In the genomic region with DNA sequence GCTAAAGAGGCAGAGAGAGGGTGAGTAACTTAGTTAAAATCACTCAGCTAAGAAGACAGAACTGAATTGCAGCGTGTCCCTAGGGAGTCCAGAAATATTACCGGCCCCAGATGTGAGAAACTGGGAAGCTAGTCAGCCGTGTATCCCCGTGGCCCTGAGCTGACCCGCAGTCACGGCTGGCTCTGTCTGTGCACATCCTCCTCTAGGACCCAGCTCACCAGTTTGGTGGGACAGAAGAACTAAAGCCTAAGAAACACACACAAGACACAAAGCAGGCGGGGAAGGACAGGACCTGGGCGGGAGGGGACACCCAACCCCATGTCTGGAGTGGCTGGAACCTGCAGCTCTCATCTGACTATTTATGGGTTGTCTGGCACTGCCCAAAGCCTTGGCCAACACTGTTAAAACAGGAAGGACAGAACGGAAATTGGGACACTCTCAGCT, we compare ENCODE assay signal across 9 mouse cellular contexts. TPM values are rescaled to one million over a fixed set of nuclear protein-coding genes. Genes with fewer than 3 reads are reported as not detected.
DNase-seq lines count a peak whose midpoint lies in the region; ATAC-seq lines count a peak whose summit lies in the region.
"Had no signal": no experiment of that assay in that cellular context is flagged by ENCODE, and none has a peak within 500 bp of the region (broad histone marks: within the 10 kb centered on the region; RNA-seq: fewer than 3 reads in every experiment).

No protein-coding gene starts in this region.

- no peaks in the 10 kb centered on the region; the same call in 1 of the 2 replicates for H3K36me3 ChIP-seq in liver, embryonic 16.5 days (ENCODE audit: control insufficient read depth, insufficient read depth)
- H3K36me3 ChIP-seq in hindbrain, embryonic 12.5 days = no peaks in the 10 kb centered on the region
- H3K36me3 ChIP-seq in hindbrain, embryonic 10.5 days = no peaks in the 10 kb centered on the region
- H3K36me3 ChIP-seq: midbrain, embryonic 12.5 days had no signal

- peak overlapping the region; percentile 59 for H3K9ac ChIP-seq in liver, embryonic 16.5 days (ENCODE audit: low read depth, low read length)
- no peak overlapping the region for H3K9ac ChIP-seq in hindbrain, embryonic 12.5 days
- H3K9ac ChIP-seq: midbrain, embryonic 12.5 days had no signal

- H3K4me1 ChIP-seq in liver, embryonic 16.5 days (ENCODE audit: control insufficient read depth, low read depth, low read length) = peaks cover 42% of the 10 kb centered on the region
- no peaks in the 10 kb centered on the region for H3K4me1 ChIP-seq in hindbrain, embryonic 12.5 days
- no peaks in the 10 kb centered on the region for H3K4me1 ChIP-seq in hindbrain, embryonic 10.5 days (replicated peaks)
- H3K4me1 ChIP-seq: midbrain, embryonic 12.5 days had no signal

- peak overlapping the region; percentile 47 for H3K4me2 ChIP-seq in liver, embryonic 16.5 days (ENCODE audit: low read depth, low read length)
- H3K4me2 ChIP-seq in hindbrain, embryonic 12.5 days (replicated peaks) = no peak overlapping the region
- H3K4me2 ChIP-seq: midbrain, embryonic 12.5 days had no signal

- peak overlapping the region; percentile 45 for H3K4me3 ChIP-seq in liver, embryonic 16.5 days (ENCODE audit: low read depth, low read length)
- H3K4me3 ChIP-seq in hindbrain, embryonic 12.5 days = no peak overlapping the region
- H3K4me3 ChIP-seq in hindbrain, embryonic 10.5 days = no peak overlapping the region
- H3K4me3 ChIP-seq: midbrain, embryonic 12.5 days had no signal

- peak overlapping the region; percentile 84 for H3K27ac ChIP-seq in liver, embryonic 16.5 days (ENCODE audit: low read length)
- H3K27ac ChIP-seq in hindbrain, embryonic 12.5 days = no peak overlapping the region
- H3K27ac ChIP-seq in hindbrain, embryonic 10.5 days = no peak overlapping the region
- H3K27ac ChIP-seq: midbrain, embryonic 12.5 days had no signal

- H3K27me3 ChIP-seq in liver, embryonic 16.5 days (ENCODE audit: control insufficient read depth, insufficient read depth, low read depth, low read length) = no peaks in the 10 kb centered on the region
- no peaks in the 10 kb centered on the region for H3K27me3 ChIP-seq in hindbrain, embryonic 12.5 days
- H3K27me3 ChIP-seq in hindbrain, embryonic 10.5 days (ENCODE audit: insufficient read depth, poor library complexity, severe bottlenecking) = no peaks in the 10 kb centered on the region
- H3K27me3 ChIP-seq: midbrain, embryonic 12.5 days had no signal

- DNase-seq in layer of hippocampus, adult 9-11 months = peak; percentile 71
- DNase-seq in layer of hippocampus, postnatal 10 days (ENCODE audit: low spot score in 2 of 2) = no peak
- DNase-seq in heart, adult 11 months = peak; percentile 96
- DNase-seq in hindbrain, embryonic 10.5 days (ENCODE audit: low spot score) = no peak
- no peak for DNase-seq in left cerebral cortex, adult 11 months (ENCODE audit: low spot score)

- ATAC-seq in liver, embryonic 16.5 days (ENCODE audit: low read depth) = peak; percentile 18
- ATAC-seq in hindbrain, embryonic 12.5 days (ENCODE audit: low FRiP score) = no peak
- no peak for ATAC-seq in erythroid progenitor cell, adult 5-6 weeks (replicated peaks; ENCODE audit: low FRiP score, poor library complexity, severe bottlenecking)

- 38% methylated on average over 9 of the region's 9 CpGs for WGBS in liver, embryonic 16.5 days (ENCODE audit: insufficient replicate concordance)
- 62% methylated on average over 9 of the region's 9 CpGs for WGBS in hindbrain, embryonic 12.5 days
- 67% methylated on average over 9 of the region's 9 CpGs for WGBS in hindbrain, embryonic 10.5 days

- H3K9me3 ChIP-seq in liver, embryonic 16.5 days (replicated peaks; ENCODE audit: control insufficient read depth, low read length) = no peaks in the 10 kb centered on the region
- no peaks in the 10 kb centered on the region for H3K9me3 ChIP-seq in hindbrain, embryonic 12.5 days (replicated peaks)
- H3K9me3 ChIP-seq in hindbrain, embryonic 10.5 days = no peaks in the 10 kb centered on the region
- H3K9me3 ChIP-seq: midbrain, embryonic 12.5 days had no signal

RNA-seq across cellular contexts. Expression of gene C5ar2, which starts 4.4 kb away (rescaled TPM):
- total RNA-seq in layer of hippocampus, postnatal 10 days (2021) = under 1 TPM; 0.33 to 0.37 TPM
- polyA plus RNA-seq in liver, embryonic 16.5 days (2015; fragmentation: Nextera tagmentation; extraction: Ambion mirVana) = 0.98 and 1.0 TPM in 2 replicates
- not detected in 2 replicates for polyA plus RNA-seq in hindbrain, embryonic 12.5 days (2016; fragmentation: Nextera tagmentation; extraction: Ambion mirVana)
- total RNA-seq in erythroid progenitor cell, adult 5-6 weeks (2015; ENCODE audit: low replicate concordance) = 2.2 and 8.4 TPM in 2 replicates
- total RNA-seq in erythroid progenitor cell, adult 5-6 weeks (2017; ENCODE audit: low replicate concordance) = 1.8 and 3.3 TPM in 2 replicates
- 0.05 TPM in 1 of 2 replicates, not detected in the other for polyA plus RNA-seq in hindbrain, embryonic 10.5 days (2016; fragmentation: Nextera tagmentation; extraction: Ambion mirVana)

RNA-seq across cellular contexts. Expression of gene Dhx34, which starts 17.7 kb away (rescaled TPM):
- 10 to 100 TPM; 10.8 to 11.3 TPM for total RNA-seq in layer of hippocampus, postnatal 10 days (2021)
- polyA plus RNA-seq in liver, embryonic 16.5 days (2015; fragmentation: Nextera tagmentation; extraction: Ambion mirVana) = 4.9 and 6.7 TPM in 2 replicates
- 16.9 and 19.2 TPM in 2 replicates for polyA plus RNA-seq in hindbrain, embryonic 12.5 days (2016; fragmentation: Nextera tagmentation; extraction: Ambion mirVana)
- 2.5 and 2.9 TPM in 2 replicates for total RNA-seq in erythroid progenitor cell, adult 5-6 weeks (2015; ENCODE audit: low replicate concordance)
- 0.76 and 4.6 TPM in 2 replicates for total RNA-seq in erythroid progenitor cell, adult 5-6 weeks (2017; ENCODE audit: low replicate concordance)
- 22.0 and 22.3 TPM in 2 replicates for polyA plus RNA-seq in hindbrain, embryonic 10.5 days (2016; fragmentation: Nextera tagmentation; extraction: Ambion mirVana)

RNA-seq across cellular contexts. Expression of gene C5ar1, which starts 19.8 kb away (rescaled TPM):
- total RNA-seq in layer of hippocampus, postnatal 10 days (2021) = 1 to 10 TPM; 1.1 to 1.3 TPM
- 4.0 and 4.6 TPM in 2 replicates for polyA plus RNA-seq in liver, embryonic 16.5 days (2015; fragmentation: Nextera tagmentation; extraction: Ambion mirVana)
- 0.79 and 2.0 TPM in 2 replicates for polyA plus RNA-seq in hindbrain, embryonic 12.5 days (2016; fragmentation: Nextera tagmentation; extraction: Ambion mirVana)
- total RNA-seq in erythroid progenitor cell, adult 5-6 weeks (2015; ENCODE audit: low replicate concordance) = 5.4 and 8.0 TPM in 2 replicates
- 2.3 and 5.0 TPM in 2 replicates for total RNA-seq in erythroid progenitor cell, adult 5-6 weeks (2017; ENCODE audit: low replicate concordance)
- 0.96 and 0.97 TPM in 2 replicates for polyA plus RNA-seq in hindbrain, embryonic 10.5 days (2016; fragmentation: Nextera tagmentation; extraction: Ambion mirVana)

RNA-seq across cellular contexts. Expression of gene Inafm1, which starts 33.8 kb away (rescaled TPM):
- total RNA-seq in layer of hippocampus, postnatal 10 days (2021) = 10 to 100 TPM; 35.4 to 35.8 TPM
- polyA plus RNA-seq in liver, embryonic 16.5 days (2015; fragmentation: Nextera tagmentation; extraction: Ambion mirVana) = 3.5 and 4.4 TPM in 2 replicates
- polyA plus RNA-seq in hindbrain, embryonic 12.5 days (2016; fragmentation: Nextera tagmentation; extraction: Ambion mirVana) = 23.3 and 25.4 TPM in 2 replicates
- total RNA-seq in erythroid progenitor cell, adult 5-6 weeks (2015; ENCODE audit: low replicate concordance) = 6.8 and 9.6 TPM in 2 replicates
- total RNA-seq in erythroid progenitor cell, adult 5-6 weeks (2017; ENCODE audit: low replicate concordance) = 16.3 and 19.3 TPM in 2 replicates
- 7.7 and 13.0 TPM in 2 replicates for polyA plus RNA-seq in hindbrain, embryonic 10.5 days (2016; fragmentation: Nextera tagmentation; extraction: Ambion mirVana)

RNA-seq across cellular contexts. Expression of gene Ccdc9, which starts 47.0 kb away (rescaled TPM):
- 10 to 100 TPM; 81.4 to 98.8 TPM for total RNA-seq in layer of hippocampus, postnatal 10 days (2021)
- 9.0 and 10.9 TPM in 2 replicates for polyA plus RNA-seq in liver, embryonic 16.5 days (2015; fragmentation: Nextera tagmentation; extraction: Ambion mirVana)
- 43.4 and 46.7 TPM in 2 replicates for polyA plus RNA-seq in hindbrain, embryonic 12.5 days (2016; fragmentation: Nextera tagmentation; extraction: Ambion mirVana)
- total RNA-seq in erythroid progenitor cell, adult 5-6 weeks (2015; ENCODE audit: low replicate concordance) = 15.1 and 25.6 TPM in 2 replicates
- total RNA-seq in erythroid progenitor cell, adult 5-6 weeks (2017; ENCODE audit: low replicate concordance) = 27.7 and 39.5 TPM in 2 replicates
- polyA plus RNA-seq in hindbrain, embryonic 10.5 days (2016; fragmentation: Nextera tagmentation; extraction: Ambion mirVana) = 32.2 and 37.4 TPM in 2 replicates

Comparison
In these comparisons a context has a peak if more than half of its experiments do, and no peak if none do; other contexts are left out.
1. DNase-seq: peak in layer of hippocampus, adult 9-11 months (single experiment) and heart, adult 11 months (single experiment); none in layer of hippocampus, postnatal 10 days (0 of 2), hindbrain, embryonic 10.5 days (single experiment) and left cerebral cortex, adult 11 months (single experiment).